Mouse (Mus musculus) kidney, adult 2 months (tissue): ENCODE measurements around the gene Fars2. TPM values are rescaled to one million over a fixed set of nuclear protein-coding genes. Genes with fewer than 3 reads are reported as not detected.

Source experiments
- DNase-seq: peaks from one replicate; pipeline ENCODE4 v3.0.0; 2021
- H3K27ac ChIP-seq: fragments of 200-500 bp; 2 replicates; pipeline ENCODE4 v1.5.1; 2012; ENCODE audit warnings: low read depth, low read length, control low read depth, inconsistent platforms; ENCODE audit not compliant: insufficient read depth
- H3K27me3 ChIP-seq: fragments of 200-500 bp; replicated peaks from 2 replicates; pipeline ENCODE4 v1.6.1; 2012; ENCODE audit warnings: mild to moderate bottlenecking, moderate library complexity, low read length, inconsistent platforms; ENCODE audit not compliant: control insufficient read depth, insufficient read depth
- H3K36me3 ChIP-seq: fragments of 200-500 bp; 2 replicates; pipeline ENCODE4 v1.6.1; 2012; ENCODE audit warnings: mild to moderate bottlenecking, moderate library complexity, low read length, inconsistent platforms; ENCODE audit not compliant: control insufficient read depth, insufficient read depth
- H3K4me1 ChIP-seq: fragments of 200-500 bp; 2 replicates; pipeline ENCODE4 v1.6.1; 2011; ENCODE audit warnings: low read length; ENCODE audit not compliant: control insufficient read depth, insufficient read depth
- H3K4me3 ChIP-seq: fragments of 200-500 bp; 2 replicates; pipeline ENCODE4 v1.5.1; 2011; ENCODE audit warnings: mild to moderate bottlenecking, low read depth, low read length, control low read depth; ENCODE audit not compliant: insufficient read depth
- CTCF ChIP-seq: fragments of 200-500 bp; conservative IDR thresholded peaks from 2 replicates; pipeline ENCODE4 v1.5.1; 2011; ENCODE audit warnings: low read depth, mild to moderate bottlenecking, control low read depth, low read length, moderate library complexity, mixed read lengths; ENCODE audit not compliant: insufficient read depth, insufficient read length
- POLR2A ChIP-seq: fragments of 200-500 bp; IDR thresholded peaks from one replicate; pipeline ENCODE4 v1.6.1; 2011; ENCODE audit warnings: low read depth, low read length, control low read depth
- WGBS: fragments of 180-500 bp; shearing (Covaris S2); methylation state at CpG from one replicate; pipeline ENCODE4 v1.1.7; 2018; 5-methylcytosine and 5-hydroxymethylcytosine counted together
- polyA plus RNA-seq: library from polyadenylated mRNA; depleted of rRNA; stranded (reverse); fragments of >200 nt; gene quantifications from 2 replicates; pipeline ENCODE4 v1.2.3, GENCODE M21; 2012

Gene Fars2
- polyA plus RNA-seq, 1 experiment = 99.1 TPM

DNA sequence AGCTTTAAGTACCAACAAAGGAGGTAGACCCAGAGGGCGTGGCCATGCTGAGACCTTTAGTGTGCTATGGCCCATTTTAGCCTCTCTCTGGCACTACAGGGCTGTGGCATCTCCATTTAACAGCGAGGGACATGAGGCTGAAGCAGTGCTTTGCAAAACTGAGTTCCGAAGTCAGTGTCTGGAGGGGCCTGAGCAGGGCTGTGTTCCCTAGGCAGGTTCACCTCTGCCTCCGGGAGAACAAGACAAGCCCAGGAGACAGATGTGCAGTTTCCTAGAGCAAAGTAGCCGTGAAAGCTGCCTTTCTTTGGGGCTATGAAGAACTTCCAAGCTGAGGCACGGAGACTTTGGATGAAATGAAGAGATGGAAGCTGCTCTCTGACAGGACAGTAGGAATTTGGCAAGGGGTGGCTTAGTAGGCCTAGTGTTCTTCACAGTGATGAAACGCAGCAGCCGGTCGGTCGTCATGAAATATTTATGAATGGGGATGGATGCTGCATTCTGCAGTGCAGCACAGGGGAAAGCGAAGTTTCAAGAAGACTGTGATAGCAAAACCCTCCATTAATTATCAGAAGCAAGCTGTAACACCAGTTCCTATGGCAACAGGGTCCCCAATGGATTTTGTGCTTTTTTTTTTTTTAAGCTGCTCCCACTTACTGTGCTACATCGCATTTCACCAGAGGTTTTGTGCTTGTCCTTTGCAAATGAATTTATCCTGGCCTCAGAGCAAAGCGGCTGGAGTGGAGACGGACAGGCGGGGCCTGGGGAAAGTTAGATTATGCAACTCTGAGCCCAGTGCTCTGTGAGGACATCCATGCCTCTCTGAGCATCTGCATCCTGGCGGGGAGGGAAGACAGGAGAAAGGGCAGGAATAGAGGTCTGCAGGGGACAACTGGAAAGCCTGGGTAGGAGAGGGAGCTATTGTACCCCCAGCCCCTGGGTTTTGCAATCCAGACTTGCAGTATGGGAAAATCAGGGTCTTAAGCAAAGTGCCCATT lies 445.5 kb downstream of the Fars2 start:
- no peaks in the 10 kb centered on the region for H3K4me1 ChIP-seq
- no peak for DNase-seq
- no peaks in the 10 kb centered on the region for H3K27me3 ChIP-seq
- no peak overlapping the region for H3K27ac ChIP-seq
- no peak for TF ChIP-seq CTCF
- no peaks in the 10 kb centered on the region for H3K36me3 ChIP-seq
- H3K4me3 ChIP-seq = no peak overlapping the region
- 78% methylated on average over 16 of the region's 16 CpGs for WGBS

DNA sequence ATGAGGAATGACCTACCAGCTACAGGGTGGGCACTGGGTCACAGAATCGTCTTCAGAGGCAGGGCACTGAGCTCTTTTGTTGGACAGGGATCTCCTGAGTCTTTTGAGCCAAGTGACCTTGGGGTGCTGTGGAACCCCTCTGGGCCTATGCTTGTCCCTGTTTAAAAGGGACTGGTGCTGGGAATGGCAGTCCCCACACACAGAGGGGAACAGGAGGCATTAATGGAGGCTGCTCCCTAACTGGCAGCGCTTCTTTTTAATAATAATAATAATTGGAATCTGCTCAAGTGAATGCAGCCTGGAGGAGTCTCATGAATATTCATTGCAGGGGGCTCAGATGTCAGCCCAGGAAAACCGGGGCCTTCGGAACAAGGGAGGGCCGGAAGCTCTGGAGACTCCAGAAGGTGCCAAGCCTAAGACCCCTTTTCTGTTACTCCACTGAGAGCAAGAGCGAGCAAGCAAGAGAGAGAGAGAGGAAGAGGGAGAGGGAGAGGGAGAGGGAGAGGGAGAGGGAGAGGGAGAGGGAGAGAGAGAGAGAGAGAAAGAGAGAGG lies 447.6 kb downstream of the Fars2 start:
- no peak for DNase-seq

DNA sequence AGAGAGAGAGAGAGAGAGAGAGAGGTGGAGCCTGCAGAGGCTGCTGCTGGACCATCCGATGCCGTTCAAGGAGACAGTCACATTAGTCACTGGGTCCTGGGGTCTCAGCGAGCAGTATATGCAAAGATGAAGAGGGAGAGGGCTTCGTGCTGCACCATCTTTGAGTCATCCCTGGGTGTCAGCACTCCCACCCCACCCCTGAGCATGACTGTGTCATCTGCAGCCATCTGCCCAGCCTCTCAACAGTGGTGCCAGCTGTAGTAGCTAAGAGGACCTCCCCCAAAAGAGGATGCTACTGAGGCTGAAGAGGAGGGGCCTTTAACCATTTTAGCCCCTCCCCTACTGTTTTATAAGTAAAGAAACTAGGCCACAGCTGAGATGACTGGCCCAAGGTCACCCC lies 459.6 kb downstream of the Fars2 start:
- Histone ChIP-seq H3K4me1 (no peaks in the 10 kb centered on the region), H3K27me3 (no peaks in the 10 kb centered on the region), H3K36me3 (no peaks in the 10 kb centered on the region), H3K27ac (no peak overlapping the region), H3K4me3 (no peak overlapping the region)
- no peak for TF ChIP-seq CTCF
- no peak for TF ChIP-seq POLR2A
- no peak for DNase-seq
- WGBS = 73% methylated on average over 4 of the region's 4 CpGs

More for the DNA sequence above, 447.6 kb downstream of the Fars2 start:
- Histone ChIP-seq H3K27ac (no peak overlapping the region), H3K4me1 (no peaks in the 10 kb centered on the region), H3K27me3 (no peaks in the 10 kb centered on the region), H3K36me3 (no peaks in the 10 kb centered on the region), H3K4me3 (no peak overlapping the region)
- WGBS = 43% methylated on average over 6 of the region's 6 CpGs
- TF ChIP-seq CTCF (no peak), POLR2A (no peak)

DNA sequence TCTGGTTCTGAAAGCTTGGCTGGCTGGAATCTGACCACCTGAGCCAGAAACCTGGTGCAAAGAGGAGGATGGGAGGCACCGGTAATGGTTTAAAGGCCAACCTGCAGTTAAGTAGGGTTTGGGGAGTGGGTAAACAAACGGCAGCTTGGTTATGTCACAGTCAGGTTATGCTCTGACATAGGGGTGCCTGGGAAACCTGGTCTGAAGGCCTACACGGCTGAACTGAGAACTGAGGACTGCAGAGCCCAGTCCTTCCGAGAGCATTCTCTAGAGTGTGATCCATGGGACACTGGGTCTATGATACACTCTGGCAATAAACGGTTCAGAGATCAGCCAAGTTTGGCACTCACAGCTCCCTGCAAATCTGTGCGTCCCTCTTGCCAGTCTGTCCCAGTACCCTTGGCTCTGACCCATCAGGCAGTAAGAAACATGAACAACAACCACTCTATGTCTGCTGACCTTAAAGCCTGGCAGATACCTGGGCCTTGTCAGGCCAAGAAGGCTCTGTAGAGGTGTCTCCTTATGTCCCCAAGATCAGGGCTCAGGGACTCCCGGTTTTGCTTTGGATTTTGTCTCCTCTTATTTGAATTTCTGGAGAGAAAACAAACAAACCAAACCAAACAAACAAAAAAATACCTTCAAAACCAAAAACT lies 460.8 kb downstream of the Fars2 start:
- Histone ChIP-seq H3K4me1 (no peaks in the 10 kb centered on the region), H3K27me3 (no peaks in the 10 kb centered on the region), H3K4me3 (no peak overlapping the region), H3K36me3 (no peaks in the 10 kb centered on the region), H3K27ac (no peak overlapping the region)
- WGBS = 31% methylated on average over 7 of the region's 7 CpGs
- DNase-seq = peak; percentile 17
- TF ChIP-seq CTCF (no peak), POLR2A (no peak)

DNA sequence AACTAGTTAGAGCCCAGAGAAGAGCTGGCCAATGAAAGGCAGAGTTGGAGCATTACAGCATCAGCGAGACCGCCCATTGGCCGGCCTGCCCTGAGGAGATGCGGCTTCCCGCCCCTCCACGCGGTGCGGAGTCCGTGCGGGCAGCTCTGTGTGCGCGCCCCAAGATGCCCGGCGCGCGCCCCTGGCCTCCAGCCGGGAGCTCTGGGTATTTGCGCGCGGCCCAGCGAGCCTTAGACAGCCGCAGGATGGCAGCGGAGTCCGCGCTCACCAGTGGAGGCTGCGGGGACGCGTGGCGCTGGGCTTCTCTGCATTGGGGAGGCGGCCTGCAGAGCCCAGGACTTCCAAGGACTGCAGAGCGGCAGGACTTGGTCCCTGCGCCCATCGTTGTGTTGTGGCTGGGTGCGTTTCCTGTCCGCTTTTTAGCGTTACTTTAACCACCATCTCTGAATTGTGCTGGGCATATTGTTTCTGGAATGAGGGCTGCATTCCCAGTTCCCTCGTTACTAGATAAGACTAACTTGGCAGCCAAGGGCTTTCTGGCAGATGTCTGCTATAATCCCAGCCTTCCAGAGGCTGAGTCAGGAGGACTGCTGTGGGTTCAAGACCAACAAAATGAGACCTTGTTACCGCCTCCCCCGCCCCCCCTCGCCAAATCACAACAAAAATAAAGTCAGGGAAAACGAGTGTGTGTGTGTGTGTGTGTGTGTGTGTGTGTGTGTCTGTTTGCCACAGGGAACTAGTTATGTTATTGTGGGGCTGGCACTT lies 461.5 kb downstream of the Fars2 start:
- H3K36me3 ChIP-seq = no peaks in the 10 kb centered on the region
- 4% methylated on average over 41 of the region's 41 CpGs for WGBS
- H3K27me3 ChIP-seq = no peaks in the 10 kb centered on the region
- no peak overlapping the region for H3K27ac ChIP-seq
- H3K4me1 ChIP-seq = no peaks in the 10 kb centered on the region
- H3K4me3 ChIP-seq = peak overlapping the region; percentile 37; the same call in 1 of the 2 replicates
- DNase-seq = peak; percentile 67
- TF ChIP-seq POLR2A (no peak), CTCF (peak; percentile 36)

DNA sequence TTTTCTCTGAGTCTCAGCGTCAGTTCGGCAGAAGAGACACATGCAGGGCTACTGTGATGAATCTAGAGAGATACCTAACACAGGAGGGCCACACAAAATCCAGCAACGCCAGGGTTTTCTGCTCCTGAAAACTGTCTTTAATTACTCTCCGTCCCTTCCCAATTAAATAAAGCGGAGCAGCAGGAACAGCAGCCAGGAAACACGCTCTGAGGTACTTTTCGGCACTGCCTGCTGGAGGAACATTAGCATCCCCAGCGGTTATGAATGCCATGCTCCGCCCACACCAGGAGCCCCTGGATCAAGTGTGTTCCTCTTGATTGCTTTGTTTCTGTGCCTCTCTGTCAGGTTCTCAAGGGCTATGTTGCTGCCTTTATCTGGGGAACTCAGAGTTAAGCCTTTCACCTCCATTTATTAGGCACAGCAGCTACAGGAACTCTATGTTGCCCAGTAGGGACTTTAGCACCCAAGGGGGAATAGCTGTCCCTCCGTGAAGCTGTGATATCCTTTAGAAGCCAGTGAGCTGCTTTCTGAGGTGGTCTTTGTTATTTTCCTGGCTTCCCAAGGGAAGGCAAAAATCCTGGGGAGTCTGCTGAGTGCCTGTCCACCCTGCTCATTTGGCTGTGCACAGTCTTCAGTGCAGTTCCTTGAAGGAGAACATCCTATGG lies 465.3 kb downstream of the Fars2 start:
- WGBS = 26% methylated on average over 10 of the region's 10 CpGs
- no peak for DNase-seq
- TF ChIP-seq POLR2A (no peak), CTCF (no peak)
- Histone ChIP-seq H3K36me3 (no peaks in the 10 kb centered on the region), H3K27me3 (no peaks in the 10 kb centered on the region), H3K4me3 (no peak overlapping the region), H3K27ac (no peak overlapping the region), H3K4me1 (no peaks in the 10 kb centered on the region)
